Mouse (Mus musculus) limb, embryonic 10.5 days (tissue): ENCODE results near the gene Bbc3. TPM values are rescaled to one million over a fixed set of nuclear protein-coding genes. Genes with fewer than 3 reads are reported as not detected.

Experiments
- DNase-seq: peaks from one replicate; pipeline ENCODE4 v3.0.0-alpha.2; 2017; ENCODE audit warnings: low spot score
- H3K27ac ChIP-seq: fragments of 300-500 bp; sonication (generic); 2 replicates; pipeline ENCODE4 v1.5.1; 2016; ENCODE audit warnings: mild to moderate bottlenecking
- H3K27me3 ChIP-seq: fragments of 300-500 bp; sonication (generic); 2 replicates; pipeline ENCODE4 v1.6.1; 2016; ENCODE audit warnings: low read depth, mild to moderate bottlenecking; ENCODE audit not compliant: poor library complexity, severe bottlenecking
- H3K36me3 ChIP-seq: fragments of 300-500 bp; sonication (generic); 2 replicates; pipeline ENCODE4 v1.6.1; 2016; ENCODE audit warnings: mild to moderate bottlenecking, moderate library complexity
- H3K4me1 ChIP-seq: fragments of 300-500 bp; sonication (generic); 2 replicates; pipeline ENCODE4 v1.6.1; 2016
- H3K4me3 ChIP-seq: fragments of 300-500 bp; sonication (generic); 2 replicates; pipeline ENCODE4 v1.5.1; 2016; ENCODE audit warnings: mild to moderate bottlenecking, moderate library complexity
- H3K9me3 ChIP-seq: fragments of 300-500 bp; sonication (generic); replicated peaks from 2 replicates; pipeline ENCODE4 v1.6.1; 2016; ENCODE audit warnings: mild to moderate bottlenecking
- WGBS: fragments of 180-500 bp; shearing (Covaris S2); methylation state at CpG from one replicate; pipeline ENCODE4 v1.1.7; 2016; 5-methylcytosine and 5-hydroxymethylcytosine counted together
- polyA plus RNA-seq: library from polyadenylated mRNA; unstranded; fragments of >200 nt; fragmentation: Nextera tagmentation; extraction: Ambion mirVana; gene quantifications from 2 replicates; pipeline ENCODE4 v1.2.1, GENCODE M21; 2016

The Bbc3 gene
- polyA plus RNA-seq, 1 experiment from 2014 or later: 14.5 TPM

DNA sequence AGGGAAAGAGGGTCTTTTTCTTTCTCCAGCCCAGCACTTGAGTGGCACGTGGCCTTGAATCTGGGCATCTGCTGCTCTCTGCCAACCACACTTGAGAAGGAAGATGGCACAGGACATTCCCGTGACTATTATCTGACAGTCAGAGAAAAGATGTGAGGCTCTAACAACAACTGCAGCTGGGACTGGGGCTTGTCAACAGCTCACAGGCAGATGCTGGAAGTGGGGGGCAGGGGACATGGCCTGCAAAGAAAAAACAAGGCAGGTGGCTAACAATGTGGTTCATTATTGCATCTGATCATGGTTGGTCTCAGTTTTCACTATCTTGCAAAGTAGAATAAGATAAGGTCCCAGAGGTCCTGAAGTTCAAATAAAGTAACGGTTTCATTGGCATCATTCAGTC, 36.4 kb downstream of the Bbc3 start:
- Histone ChIP-seq H3K27me3 (no peaks in the 10 kb centered on the region), H3K36me3 (peaks cover 89% of the 10 kb centered on the region), H3K9me3 (no peaks in the 10 kb centered on the region), H3K4me1 (no peaks in the 10 kb centered on the region), H3K27ac (no peak overlapping the region), H3K4me3 (no peak overlapping the region)
- 92% methylated on average over 3 of the region's 3 CpGs for WGBS
- no peak for DNase-seq

DNA sequence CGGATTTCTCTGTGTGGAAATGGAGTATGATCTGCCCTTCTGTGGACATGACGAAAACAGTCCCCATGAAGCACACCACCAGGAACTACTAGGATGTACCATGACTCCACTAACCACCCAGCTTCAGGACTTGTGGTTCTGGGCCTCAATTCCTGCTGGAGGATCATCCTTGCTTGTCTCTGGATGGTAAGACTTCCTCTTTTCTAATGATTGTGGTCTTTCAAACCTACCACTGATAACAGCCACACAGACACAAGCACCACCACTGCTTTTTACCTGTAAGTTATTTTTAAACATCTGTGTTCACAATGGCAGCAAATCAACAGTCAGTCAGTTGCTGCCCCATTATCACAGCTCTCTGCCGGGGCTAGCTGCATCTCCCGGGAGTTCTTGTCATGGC, 37.1 kb downstream of the Bbc3 start:
- DNase-seq: no peak
- WGBS: 93% methylated on average over 4 of the region's 4 CpGs
- Histone ChIP-seq H3K4me1 (no peaks in the 10 kb centered on the region), H3K9me3 (no peaks in the 10 kb centered on the region), H3K4me3 (no peak overlapping the region), H3K27ac (no peak overlapping the region), H3K36me3 (peaks cover 89% of the 10 kb centered on the region), H3K27me3 (no peaks in the 10 kb centered on the region)

DNA sequence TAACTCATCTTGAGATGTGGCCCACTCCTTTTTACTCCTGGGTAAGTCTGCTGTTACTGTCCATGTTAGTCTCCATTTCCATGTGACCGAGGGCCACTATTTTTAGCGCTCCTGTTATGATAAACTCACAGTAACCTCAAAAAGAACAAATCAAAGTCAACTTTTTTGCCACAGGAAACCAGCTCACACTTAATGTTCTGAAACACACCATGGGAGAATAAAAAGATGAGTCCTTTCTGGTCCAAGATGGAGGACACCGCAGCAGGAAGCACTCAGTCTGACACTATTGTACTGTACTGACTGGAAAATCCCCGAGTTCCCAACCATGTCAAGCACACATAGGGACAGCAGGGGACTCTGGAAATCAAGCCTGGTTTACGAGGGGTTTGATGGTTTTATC, 41.8 kb downstream of the Bbc3 start:
- no peak for DNase-seq
- Histone ChIP-seq H3K4me1 (no peaks in the 10 kb centered on the region), H3K4me3 (no peak overlapping the region), H3K27ac (no peak overlapping the region), H3K27me3 (no peaks in the 10 kb centered on the region), H3K36me3 (peaks cover 80% of the 10 kb centered on the region), H3K9me3 (0 out of 2 replicates have a peak, but pooled peaks cover 2% of the 10 kb centered on the region)
- 91% methylated on average over 5 of the region's 5 CpGs for WGBS

- H3K27ac ChIP-seq: no peak overlapping the region
- WGBS: 98% methylated on average over 3 of the region's 3 CpGs
- H3K4me3 ChIP-seq: no peak overlapping the region
- DNase-seq: no peak
- H3K36me3 ChIP-seq: peaks cover 87% of the 10 kb centered on the region
- no peaks in the 10 kb centered on the region for H3K27me3 ChIP-seq
- no peaks in the 10 kb centered on the region for H3K4me1 ChIP-seq
- 0 out of 2 replicates have a peak, but pooled peaks cover 2% of the 10 kb centered on the region for H3K9me3 ChIP-seq
These were observed 47.8 kb downstream of the Bbc3 start for GRCm38 (mm10) chr7:16355854-16356594.

GRCm38 (mm10) chr7:16357602-16358001, 49.4 kb downstream of the Bbc3 start:
- 96% methylated on average over 3 of the region's 3 CpGs for WGBS
- Histone ChIP-seq H3K36me3 (peaks cover 87% of the 10 kb centered on the region), H3K27ac (no peak overlapping the region), H3K27me3 (no peaks in the 10 kb centered on the region), H3K4me1 (no peaks in the 10 kb centered on the region), H3K4me3 (no peak overlapping the region), H3K9me3 (0 out of 2 replicates have a peak, but pooled peaks cover 2% of the 10 kb centered on the region)
- no peak for DNase-seq

DNA sequence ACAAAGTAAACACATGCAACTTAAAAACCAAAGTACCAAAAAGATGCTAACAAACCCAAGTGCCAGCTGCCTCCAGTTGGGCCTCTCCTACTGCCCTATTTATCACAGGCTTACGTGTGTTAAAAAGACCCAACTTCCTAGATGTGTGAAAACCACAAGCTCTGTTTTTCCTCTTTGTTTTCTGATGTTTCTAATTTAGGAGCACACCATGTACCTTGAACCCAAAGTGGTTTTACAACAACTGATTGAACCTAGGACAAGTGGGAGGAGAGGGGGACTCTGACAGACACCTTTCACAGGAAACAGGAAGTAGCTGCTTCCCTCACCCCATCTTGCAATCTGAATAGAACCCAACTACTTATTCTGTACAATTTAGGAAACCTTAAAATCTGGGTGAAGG, 56.1 kb downstream of the Bbc3 start:
- 83% methylated on average over 1 of the region's 1 CpGs for WGBS
- DNase-seq: no peak
- no peak overlapping the region for H3K27ac ChIP-seq
- H3K36me3 ChIP-seq: peaks cover 97% of the 10 kb centered on the region
- H3K27me3 ChIP-seq: no peaks in the 10 kb centered on the region
- H3K4me3 ChIP-seq: no peak overlapping the region
- peaks cover 20% of the 10 kb centered on the region for H3K4me1 ChIP-seq
- no peaks in the 10 kb centered on the region for H3K9me3 ChIP-seq

DNA sequence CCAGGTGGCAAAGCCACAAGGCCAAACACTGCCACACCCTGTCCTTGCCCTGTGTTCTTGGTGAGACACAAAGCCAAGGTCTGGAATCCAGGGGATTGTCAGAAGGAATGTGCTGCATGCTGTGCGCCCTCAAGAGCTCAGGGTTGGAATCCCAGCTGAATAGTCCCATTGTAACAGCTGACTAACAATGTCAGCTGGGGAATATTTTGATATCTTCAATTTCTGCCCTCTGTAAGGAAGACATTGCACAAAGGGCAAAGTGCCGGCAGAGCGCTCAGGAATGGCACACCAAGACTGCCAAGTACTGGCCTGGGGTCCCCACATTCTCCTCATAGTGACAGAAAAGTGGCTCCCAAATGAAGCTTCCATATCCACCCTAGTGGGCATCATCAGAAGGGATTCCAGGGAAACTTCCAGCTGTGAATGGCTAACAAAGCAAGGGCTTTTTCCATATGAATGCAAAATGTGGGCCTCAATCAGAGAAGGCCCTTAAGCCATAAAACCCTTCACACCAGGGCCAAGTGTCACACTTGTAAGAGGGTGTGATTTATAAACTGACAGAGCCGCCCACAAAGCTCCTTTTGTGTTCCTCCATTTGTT, 56.8 kb downstream of the Bbc3 start:
- H3K4me3 ChIP-seq: no peak overlapping the region
- H3K27ac ChIP-seq: peak overlapping the region; percentile 54; the same call in 1 of the 2 replicates
- DNase-seq: no peak
- H3K4me1 ChIP-seq: peaks cover 20% of the 10 kb centered on the region
- H3K36me3 ChIP-seq: peaks cover 99% of the 10 kb centered on the region
- 49% methylated on average over 4 of the region's 4 CpGs for WGBS
- no peaks in the 10 kb centered on the region for H3K27me3 ChIP-seq
- H3K9me3 ChIP-seq: no peaks in the 10 kb centered on the region

DNA sequence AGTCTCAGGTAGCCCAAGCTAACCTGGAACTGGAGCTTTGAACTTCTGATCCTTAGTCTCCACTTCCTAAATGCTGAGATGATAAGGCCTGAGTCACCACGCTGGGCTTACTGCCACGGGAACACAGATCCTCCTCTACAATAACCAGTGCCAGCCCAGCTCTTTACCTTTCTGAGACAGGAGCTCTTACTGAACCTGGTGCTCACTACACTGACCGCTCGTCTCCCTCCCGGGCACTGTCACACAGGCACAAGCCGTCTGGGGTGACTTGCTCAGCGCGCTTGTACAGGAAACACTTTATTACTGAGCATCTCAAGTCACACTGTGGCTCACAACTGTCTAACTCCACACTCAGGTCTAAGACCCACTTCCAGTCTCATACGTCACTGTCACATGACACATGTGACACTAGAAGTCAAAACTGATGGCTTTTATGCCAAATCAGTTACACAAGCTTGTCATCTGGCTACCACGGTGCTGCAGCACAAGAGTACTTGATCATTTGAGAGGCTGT, 58.0 kb downstream of the Bbc3 start:
- Histone ChIP-seq H3K27me3 (no peaks in the 10 kb centered on the region), H3K9me3 (no peaks in the 10 kb centered on the region), H3K36me3 (peaks cover 99% of the 10 kb centered on the region), H3K27ac (peak overlapping the region; percentile 30; the same call in 1 of the 2 replicates), H3K4me3 (no peak overlapping the region), H3K4me1 (peaks cover 20% of the 10 kb centered on the region)
- DNase-seq: no peak
- WGBS: 69% methylated on average over 10 of the region's 10 CpGs

- Histone ChIP-seq H3K27me3 (no peaks in the 10 kb centered on the region), H3K4me3 (no peak overlapping the region), H3K27ac (no peak overlapping the region), H3K9me3 (no peaks in the 10 kb centered on the region), H3K4me1 (peaks cover 20% of the 10 kb centered on the region), H3K36me3 (peaks cover 97% of the 10 kb centered on the region)
- no peak for DNase-seq
- WGBS: 73% methylated on average over 4 of the region's 4 CpGs
These were observed 58.5 kb downstream of the Bbc3 start for GRCm38 (mm10) chr7:16366669-16367068.

Other genes starting within 250 kb of the Bbc3 start
- gene Zfp541, start 246.6 kb upstream of the Bbc3 start, polyA plus RNA-seq: 0.05 TPM in 1 of 2 replicates, not detected in the other
- 197 and 216 TPM in 2 replicates for gene Napa, start 209.9 kb upstream of the Bbc3 start, polyA plus RNA-seq
- 26.9 and 27.0 TPM in 2 replicates for gene Kptn, start 188.5 kb upstream of the Bbc3 start, polyA plus RNA-seq
- gene Slc8a2, start 178.6 kb upstream of the Bbc3 start, polyA plus RNA-seq: 0.05 and 0.09 TPM in 2 replicates
- gene Meis3, start 133.3 kb upstream of the Bbc3 start, polyA plus RNA-seq: 17.8 and 20.9 TPM in 2 replicates
- gene Dhx34, start 86.4 kb upstream of the Bbc3 start, polyA plus RNA-seq: 19.8 and 20.0 TPM in 2 replicates
- 0.04 TPM in 1 of 2 replicates, not detected in the other for gene C5ar2, start 64.2 kb upstream of the Bbc3 start, polyA plus RNA-seq
- 0.41 and 0.76 TPM in 2 replicates for gene C5ar1, start 48.9 kb upstream of the Bbc3 start, polyA plus RNA-seq
- 5.4 and 7.4 TPM in 2 replicates for gene Inafm1, start 34.8 kb upstream of the Bbc3 start, polyA plus RNA-seq
- gene Ccdc9, start 21.6 kb upstream of the Bbc3 start, polyA plus RNA-seq: 36.3 and 36.8 TPM in 2 replicates
- gene Sae1, start 79.4 kb downstream of the Bbc3 start, polyA plus RNA-seq: 483 and 484 TPM in 2 replicates
- gene Zc3h4, start 92.5 kb downstream of the Bbc3 start, polyA plus RNA-seq: 22.9 and 24.6 TPM in 2 replicates
- gene Tmem160, start 144.4 kb downstream of the Bbc3 start, polyA plus RNA-seq: 74.8 and 86.2 TPM in 2 replicates
- gene Npas1, start 169.3 kb downstream of the Bbc3 start, polyA plus RNA-seq: 0.60 and 0.69 TPM in 2 replicates